Mouse (Mus musculus) liver, embryonic 12.5 days (tissue): ENCODE results near the gene Wnk4. TPM values are rescaled to one million over a fixed set of nuclear protein-coding genes. Genes with fewer than 3 reads are reported as not detected.

Source experiments
- ATAC-seq: fragments of 200-750 bp; cut with Nextera tagmentation; 2 replicates; pipeline ENCODE4 v1.8.0; 2017; ENCODE audit warnings: moderate number of reproducible peaks, mild to moderate bottlenecking, moderate library complexity
- H3K27ac ChIP-seq: fragments of 300-500 bp; sonication (generic); 2 replicates; pipeline ENCODE4 v1.5.1; 2016; ENCODE audit warnings: mild to moderate bottlenecking
- H3K27me3 ChIP-seq: fragments of 300-500 bp; sonication (generic); replicated peaks from 2 replicates; pipeline ENCODE4 v1.6.1; 2016; ENCODE audit warnings: mild to moderate bottlenecking, moderate library complexity
- H3K36me3 ChIP-seq: fragments of 300-500 bp; sonication (generic); 2 replicates; pipeline ENCODE4 v1.6.1; 2016; ENCODE audit warnings: mild to moderate bottlenecking, moderate library complexity
- H3K4me1 ChIP-seq: fragments of 300-500 bp; sonication (generic); 2 replicates; pipeline ENCODE4 v1.6.1; 2016
- H3K4me2 ChIP-seq: fragments of 300-500 bp; sonication (generic); 2 replicates; pipeline ENCODE4 v1.6.1; 2016; ENCODE audit warnings: mild to moderate bottlenecking, moderate library complexity
- H3K4me3 ChIP-seq: fragments of 300-500 bp; sonication (generic); 2 replicates; pipeline ENCODE4 v1.5.1; 2016; ENCODE audit warnings: mild to moderate bottlenecking, moderate library complexity
- H3K9ac ChIP-seq: fragments of 300-500 bp; sonication (generic); 2 replicates; pipeline ENCODE4 v1.6.1; 2016; ENCODE audit warnings: mild to moderate bottlenecking, moderate library complexity
- H3K9me3 ChIP-seq: fragments of 300-500 bp; sonication (generic); replicated peaks from 2 replicates; pipeline ENCODE4 v1.6.1; 2016; ENCODE audit warnings: mild to moderate bottlenecking, moderate library complexity
- WGBS: fragments of 180-500 bp; shearing (Covaris S2); methylation state at CpG from one replicate; pipeline ENCODE4 v1.1.7; 2016; ENCODE audit not compliant: insufficient replicate concordance; 5-methylcytosine and 5-hydroxymethylcytosine counted together
- polyA plus RNA-seq: library from polyadenylated mRNA; unstranded; fragments of >200 nt; fragmentation: Nextera tagmentation; extraction: Ambion mirVana; gene quantifications from 2 replicates; pipeline ENCODE4 v1.2.1, GENCODE M21; 2016

Wnk4 gene
- polyA plus RNA-seq, 1 experiment from 2014 or later = 12.3 TPM

- 65% methylated on average over 6 of the region's 6 CpGs for WGBS
- Histone ChIP-seq H3K4me3 (peak overlapping the region; percentile 50), H3K9ac (no peak overlapping the region), H3K27ac (no peak overlapping the region), H3K4me2 (peak overlapping the region; percentile 70; the same call in 1 of the 2 replicates), H3K4me1 (peaks cover 45% of the 10 kb centered on the region), H3K9me3 (no peaks in the 10 kb centered on the region), H3K27me3 (peaks cover 63% of the 10 kb centered on the region), H3K36me3 (no peaks in the 10 kb centered on the region)
- ATAC-seq = no peak
Observed at GRCm38 (mm10) chr11:101247521-101248030, 12.8 kb upstream of the Wnk4 start.

DNA sequence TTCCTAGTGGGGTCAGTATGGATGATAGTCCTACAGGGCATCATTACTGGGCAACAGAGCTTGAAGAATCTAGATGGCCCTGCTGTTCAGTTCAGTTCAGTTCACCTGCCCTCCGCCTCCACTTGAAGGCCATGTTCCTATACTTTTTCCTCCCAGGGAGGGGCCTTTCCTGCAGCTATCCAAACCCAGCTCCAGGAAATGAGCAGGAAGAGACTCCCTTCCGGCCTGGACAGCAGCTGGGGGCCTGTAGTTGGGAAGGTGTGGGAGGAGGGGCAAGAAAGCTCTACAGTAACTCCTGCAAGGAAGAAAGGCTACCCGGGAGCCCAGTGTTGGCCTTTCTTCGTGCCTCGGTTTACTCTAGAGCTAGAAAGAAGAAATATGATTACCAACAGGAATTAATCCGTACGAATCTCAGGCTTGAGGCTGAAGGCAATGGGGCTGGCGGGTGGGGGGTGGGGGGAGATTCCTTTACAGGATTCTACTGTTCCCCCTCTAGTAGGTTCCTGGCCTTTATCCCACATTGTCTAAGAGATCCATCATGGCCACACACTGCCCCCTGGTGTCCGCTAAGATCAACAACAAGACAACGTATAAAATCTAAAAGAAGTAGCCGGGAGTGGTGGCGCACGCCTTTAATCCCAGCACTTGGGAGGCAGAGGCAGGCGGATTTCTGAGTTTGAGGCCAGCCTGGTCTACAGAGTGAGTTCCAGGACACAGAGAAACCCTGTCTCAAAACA, 11.9 kb upstream of the Wnk4 start:
- H3K27me3 ChIP-seq = peaks cover 55% of the 10 kb centered on the region
- H3K4me1 ChIP-seq = peaks cover 49% of the 10 kb centered on the region
- H3K36me3 ChIP-seq = no peaks in the 10 kb centered on the region
- H3K9ac ChIP-seq = no peak overlapping the region
- H3K27ac ChIP-seq = no peak overlapping the region
- ATAC-seq = no peak; the same call in 1 of the 2 replicates
- no peak overlapping the region for H3K4me3 ChIP-seq
- 20% methylated on average over 14 of the region's 14 CpGs for WGBS
- H3K9me3 ChIP-seq = no peaks in the 10 kb centered on the region
- H3K4me2 ChIP-seq = peak overlapping the region; percentile 32; the same call in 1 of the 2 replicates

DNA sequence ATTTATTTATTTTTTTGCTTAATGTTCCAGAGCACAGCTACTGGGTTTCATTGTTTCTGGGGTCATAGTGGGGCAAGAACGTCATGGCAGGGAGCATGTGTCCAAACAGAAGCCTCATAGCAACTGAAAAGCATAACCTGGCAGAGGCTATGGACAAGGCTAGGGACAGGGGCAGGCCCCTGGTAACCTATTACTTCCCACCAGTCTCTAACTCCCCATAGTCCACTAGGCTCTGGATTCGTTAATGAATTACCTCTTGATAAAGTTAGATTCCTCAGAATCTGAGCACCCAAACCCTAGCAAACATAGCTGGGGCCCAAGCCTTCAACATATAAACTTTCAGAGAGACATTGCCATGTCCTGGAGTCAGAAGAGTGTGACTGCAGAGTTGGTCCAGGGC, 9.3 kb upstream of the Wnk4 start:
- no peak overlapping the region for H3K4me2 ChIP-seq
- peaks cover 7% of the 10 kb centered on the region for H3K36me3 ChIP-seq
- H3K4me3 ChIP-seq = no peak overlapping the region
- peaks cover 51% of the 10 kb centered on the region for H3K4me1 ChIP-seq
- H3K27ac ChIP-seq = no peak overlapping the region
- WGBS = 70% methylated on average over 2 of the region's 2 CpGs
- no peak overlapping the region for H3K9ac ChIP-seq
- H3K27me3 ChIP-seq = peaks cover 29% of the 10 kb centered on the region
- no peak for ATAC-seq
- no peaks in the 10 kb centered on the region for H3K9me3 ChIP-seq

DNA sequence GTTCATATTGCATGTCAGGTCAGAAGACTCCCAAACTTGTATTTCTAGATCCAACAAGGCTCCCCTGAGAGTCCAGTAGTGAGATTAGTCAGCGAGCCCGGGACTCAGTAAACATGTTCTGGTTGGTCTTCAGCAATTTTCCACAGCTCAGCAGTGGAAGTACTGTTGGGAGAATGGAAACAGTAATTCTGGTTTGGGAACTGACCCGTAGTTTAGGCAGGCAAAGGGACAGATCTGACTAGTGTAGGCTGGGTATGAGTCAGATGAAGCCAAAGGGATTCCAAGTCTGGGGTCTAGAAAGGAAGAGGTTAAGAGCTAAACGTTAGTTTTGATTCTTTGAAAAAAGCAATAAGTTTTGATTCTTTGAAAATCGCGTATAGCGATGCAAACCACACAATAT, 7.4 kb upstream of the Wnk4 start:
- 8% methylated on average over 7 of the region's 7 CpGs for WGBS
- Histone ChIP-seq H3K27me3 (peaks cover 10% of the 10 kb centered on the region), H3K9me3 (no peaks in the 10 kb centered on the region), H3K9ac (peak overlapping the region; percentile 91), H3K36me3 (peaks cover 24% of the 10 kb centered on the region), H3K4me2 (peak overlapping the region; percentile 91), H3K4me1 (peaks cover 57% of the 10 kb centered on the region), H3K27ac (peak overlapping the region; percentile 94), H3K4me3 (peak overlapping the region; percentile 89)
- ATAC-seq = no peak

- peak; percentile 87 for ATAC-seq
- 0 out of 2 replicates have a peak, but pooled peaks cover 3% of the 10 kb centered on the region for H3K27me3 ChIP-seq
- WGBS = under 1% methylated on average over 40 of the region's 40 CpGs
- peak within 1 kb of the TSS; percentile 89 for H3K4me3 ChIP-seq
- peak within 1 kb of the TSS; percentile 91 for H3K9ac ChIP-seq
- H3K4me2 ChIP-seq = peak within 1 kb of the TSS; percentile 91
- no peaks in the 10 kb centered on the region for H3K9me3 ChIP-seq
- H3K4me1 ChIP-seq = peaks cover 59% of the 10 kb centered on the region
- H3K27ac ChIP-seq = peak within 1 kb of the TSS; percentile 94
- peaks cover 33% of the 10 kb centered on the region for H3K36me3 ChIP-seq
Observed at GRCm38 (mm10) chr11:101253613-101254389, 6.6 kb upstream of the Wnk4 start, which contains the start of gene Vps25. Vps25 (plus strand) TSS chr11:101253707.

DNA sequence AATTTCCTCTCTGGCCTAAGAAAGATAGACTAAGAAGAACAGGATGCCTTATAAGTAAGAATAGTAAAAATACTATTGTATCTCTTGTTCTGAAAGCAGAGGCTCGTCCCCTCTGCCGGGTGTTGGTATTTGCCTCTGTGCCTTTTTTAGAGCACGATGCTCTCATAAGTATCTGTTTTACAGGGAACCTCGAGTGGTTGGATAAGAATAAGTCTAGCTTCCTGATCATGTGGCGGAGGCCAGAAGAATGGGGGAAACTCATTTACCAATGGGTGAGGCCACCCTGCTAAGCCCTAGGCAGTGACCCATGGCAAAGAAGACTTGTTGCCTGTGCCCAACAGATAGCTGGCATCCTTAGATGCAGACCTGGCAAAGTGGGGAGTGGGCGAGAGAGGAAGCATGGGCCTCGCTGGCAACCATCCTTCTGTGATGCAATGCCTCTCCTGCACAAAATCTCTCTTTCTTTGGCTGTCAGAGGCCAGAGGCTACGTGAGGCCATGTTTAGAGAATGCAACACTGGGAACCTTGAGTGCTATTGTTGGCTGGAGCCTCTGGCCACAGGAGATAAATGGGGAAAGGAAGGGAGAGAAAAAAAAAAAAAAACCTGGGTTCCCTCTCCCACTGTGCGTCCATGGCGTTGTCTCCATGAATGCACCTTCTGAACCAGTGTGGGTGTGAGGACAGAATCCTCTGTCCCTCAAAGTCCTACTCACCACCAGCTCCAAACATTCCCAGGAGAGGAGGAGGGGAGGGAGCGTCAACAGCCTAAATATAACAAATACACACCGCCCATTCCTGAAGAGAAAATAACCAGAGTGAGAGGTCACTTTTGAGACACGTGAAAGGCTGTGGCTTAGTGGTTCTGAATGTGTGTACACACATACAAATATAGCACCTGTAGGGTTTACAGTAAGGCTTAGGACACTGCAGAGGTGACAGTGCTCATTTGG, 4.3 kb upstream of the Wnk4 start:
- ATAC-seq = no peak
- H3K9me3 ChIP-seq = no peaks in the 10 kb centered on the region
- 76% methylated on average over 13 of the region's 13 CpGs for WGBS
- H3K9ac ChIP-seq = no peak overlapping the region
- no peaks in the 10 kb centered on the region for H3K27me3 ChIP-seq
- peaks cover 38% of the 10 kb centered on the region for H3K36me3 ChIP-seq
- peaks cover 75% of the 10 kb centered on the region for H3K4me1 ChIP-seq
- H3K4me3 ChIP-seq = no peak overlapping the region
- 0 out of 2 replicates have a peak overlapping the region, but pooled peaks have one; percentile 32 for H3K27ac ChIP-seq
- H3K4me2 ChIP-seq = no peak overlapping the region

GRCm38 (mm10) chr11:101259261-101259712, 1.1 kb upstream of the Wnk4 start:
- WGBS = 22% methylated on average over 6 of the region's 6 CpGs
- peak overlapping the region; percentile 80 for H3K4me3 ChIP-seq
- peaks cover 93% of the 10 kb centered on the region for H3K4me1 ChIP-seq
- ATAC-seq = peak; percentile 2; the same call in 1 of the 2 replicates
- peak overlapping the region; percentile 93 for H3K9ac ChIP-seq
- peaks cover 38% of the 10 kb centered on the region for H3K36me3 ChIP-seq
- peak overlapping the region; percentile 95 for H3K4me2 ChIP-seq
- no peaks in the 10 kb centered on the region for H3K9me3 ChIP-seq
- peak overlapping the region; percentile 99 for H3K27ac ChIP-seq
- H3K27me3 ChIP-seq = peaks cover 29% of the 10 kb centered on the region

DNA sequence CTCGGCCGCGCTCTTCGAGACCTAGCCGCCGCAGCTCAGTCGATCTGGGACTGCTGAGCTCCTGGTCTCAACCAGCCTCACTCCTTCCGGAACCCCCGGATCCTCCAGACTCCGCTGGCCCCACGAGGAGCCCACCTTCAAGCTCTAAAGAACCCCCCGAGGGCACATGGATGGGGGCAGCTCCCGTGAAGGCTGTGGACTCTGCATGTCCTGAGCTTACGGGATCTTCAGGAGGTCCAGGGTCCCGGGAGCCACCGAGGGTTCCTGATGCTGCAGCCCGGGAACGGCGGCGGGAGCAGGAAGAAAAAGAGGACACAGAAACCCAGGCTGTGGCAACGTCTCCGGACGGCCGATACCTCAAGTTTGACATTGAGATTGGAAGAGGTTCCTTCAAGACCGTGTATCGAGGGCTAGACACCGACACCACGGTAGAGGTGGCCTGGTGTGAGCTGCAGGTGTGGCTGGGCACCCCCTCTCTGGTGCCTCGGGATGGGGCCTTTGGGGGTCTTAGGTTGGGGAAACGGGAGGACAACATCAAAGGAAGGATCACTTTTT, 536 bp downstream of the Wnk4 start:
- WGBS = 1% methylated on average over 30 of the region's 30 CpGs
- Histone ChIP-seq H3K9ac (peak overlapping the region; percentile 93), H3K4me3 (peak overlapping the region; percentile 80), H3K27me3 (peaks cover 44% of the 10 kb centered on the region), H3K4me1 (peaks cover 87% of the 10 kb centered on the region), H3K9me3 (no peaks in the 10 kb centered on the region), H3K4me2 (peak overlapping the region; percentile 95), H3K27ac (peak overlapping the region; percentile 99), H3K36me3 (peaks cover 38% of the 10 kb centered on the region)
- ATAC-seq = 0 out of 2 replicates have a peak, but pooled peaks have one; percentile 0

DNA sequence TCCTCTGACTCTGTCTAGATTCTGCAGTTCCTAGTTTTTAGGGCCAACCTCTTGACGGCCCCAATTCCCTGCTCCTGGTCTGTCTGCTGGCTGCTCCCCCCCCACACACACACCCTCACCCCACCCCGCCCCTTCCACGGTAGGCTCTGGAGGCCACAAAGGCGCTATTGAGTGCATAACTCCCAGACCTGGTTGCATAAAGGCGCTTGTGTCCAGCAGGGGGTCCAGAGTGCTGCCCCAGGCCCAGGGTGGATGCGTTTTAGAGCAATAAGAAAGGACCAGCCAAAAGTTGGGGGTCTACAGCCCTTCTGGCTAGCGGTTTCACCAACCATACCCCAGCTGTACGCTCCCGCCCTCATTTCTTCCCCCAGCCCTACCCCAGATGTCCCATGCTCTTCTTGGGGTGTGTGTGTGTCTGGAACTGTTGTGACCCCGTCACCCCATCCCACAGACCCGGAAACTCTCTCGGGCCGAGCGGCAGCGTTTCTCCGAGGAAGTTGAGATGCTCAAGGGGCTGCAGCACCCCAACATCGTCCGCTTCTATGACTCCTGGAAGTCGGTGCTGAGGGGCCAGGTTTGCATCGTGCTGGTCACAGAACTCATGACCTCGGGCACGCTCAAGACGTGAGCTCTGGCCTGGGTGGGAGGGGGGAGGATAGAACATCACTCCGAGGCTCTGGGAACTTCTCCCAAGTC, 2.1 kb downstream of the Wnk4 start:
- 7% methylated on average over 24 of the region's 24 CpGs for WGBS
- peak overlapping the region; percentile 95 for H3K4me2 ChIP-seq
- H3K9me3 ChIP-seq = no peaks in the 10 kb centered on the region
- H3K9ac ChIP-seq = peak overlapping the region; percentile 93
- peaks cover 28% of the 10 kb centered on the region for H3K36me3 ChIP-seq
- H3K4me3 ChIP-seq = peak overlapping the region; percentile 80
- H3K27ac ChIP-seq = no peak overlapping the region
- H3K27me3 ChIP-seq = peaks cover 59% of the 10 kb centered on the region
- no peak for ATAC-seq
- H3K4me1 ChIP-seq = peaks cover 78% of the 10 kb centered on the region

- WGBS = 13% methylated on average over 32 of the region's 32 CpGs
- Histone ChIP-seq H3K27me3 (peaks cover 66% of the 10 kb centered on the region), H3K9ac (peak overlapping the region; percentile 3; the same call in 1 of the 2 replicates), H3K9me3 (no peaks in the 10 kb centered on the region), H3K4me1 (peaks cover 72% of the 10 kb centered on the region), H3K36me3 (peaks cover 23% of the 10 kb centered on the region), H3K4me3 (peak overlapping the region; percentile 80), H3K27ac (no peak overlapping the region), H3K4me2 (peak overlapping the region; percentile 95)
- no peak for ATAC-seq
Observed at GRCm38 (mm10) chr11:101263138-101263988, 3.0 kb downstream of the Wnk4 start.
